Mouse (Mus musculus): ENCODE data around the gene Myocd. TPM values are rescaled to one million over a fixed set of nuclear protein-coding genes. Genes with fewer than 3 reads are reported as not detected.

The Myocd gene
- polyA plus RNA-seq, 1 experiment = 2.0 TPM

DNA sequence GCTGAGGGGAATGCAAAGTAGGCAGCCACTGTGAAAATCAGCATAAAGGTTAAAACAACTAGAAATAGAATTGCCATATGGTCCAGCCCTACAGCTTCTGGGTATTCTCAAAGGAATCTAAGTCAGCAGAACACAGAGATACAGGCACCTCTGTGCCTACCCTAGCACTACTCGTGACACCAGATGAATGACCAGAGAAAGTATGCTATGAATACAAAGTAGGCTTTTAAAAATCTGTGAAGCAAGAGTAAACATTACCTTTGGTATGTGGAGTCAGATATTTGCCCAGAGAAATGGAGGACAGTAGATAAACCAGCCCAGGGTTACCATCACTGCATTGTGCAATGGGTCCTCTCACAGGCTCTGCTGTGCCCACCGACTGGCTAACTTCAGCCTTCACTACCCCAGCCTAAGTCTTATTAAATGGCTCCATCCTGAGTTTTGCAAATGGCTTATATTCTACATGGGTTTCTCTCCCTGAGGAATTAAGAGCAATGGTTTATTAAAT lies 132.6 kb downstream of the Myocd start:
- Histone ChIP-seq H3K4me3 (ENCODE audit: control insufficient read depth, insufficient read depth, low read length) (no peak overlapping the region), H3K4me1 (replicated peaks; ENCODE audit: control insufficient read depth, insufficient read depth, low read length) (no peaks in the 10 kb centered on the region), H3K27me3 (ENCODE audit: control insufficient read depth, insufficient read depth, low read length) (no peaks in the 10 kb centered on the region), H3K27ac (ENCODE audit: control insufficient read depth, insufficient read depth, low read length) (no peak overlapping the region), H3K36me3 (ENCODE audit: control insufficient read depth, insufficient read depth, low read length) (no peaks in the 10 kb centered on the region)
- DNase-seq = no peak
- TF ChIP-seq POLR2A (IDR thresholded peaks at IDR 0.05; ENCODE audit: control insufficient read depth, extremely low read depth, insufficient read depth, low read length, poor library complexity) = no peak
- WGBS = 95% methylated on average over 2 of the region's 2 CpGs

GRCm38 (mm10) chr11:65135251-65135739 lies 134.5 kb downstream of the Myocd start:
- Histone ChIP-seq H3K27me3 (ENCODE audit: control insufficient read depth, insufficient read depth, low read length) (no peaks in the 10 kb centered on the region), H3K27ac (ENCODE audit: control insufficient read depth, insufficient read depth, low read length) (no peak overlapping the region), H3K4me1 (replicated peaks; ENCODE audit: control insufficient read depth, insufficient read depth, low read length) (no peaks in the 10 kb centered on the region), H3K36me3 (ENCODE audit: control insufficient read depth, insufficient read depth, low read length) (no peaks in the 10 kb centered on the region), H3K4me3 (ENCODE audit: control insufficient read depth, insufficient read depth, low read length) (no peak overlapping the region)
- DNase-seq = no peak
- WGBS = 87% methylated on average over 8 of the region's 8 CpGs
- no peak for TF ChIP-seq POLR2A (IDR thresholded peaks at IDR 0.05; ENCODE audit: control insufficient read depth, extremely low read depth, insufficient read depth, low read length, poor library complexity)
- no peak for TF ChIP-seq CTCF (IDR thresholded peaks at IDR 0.05; ENCODE audit: borderline replicate concordance, control insufficient read depth, extremely low read depth, insufficient read depth, low read length, poor library complexity)

GRCm38 (mm10) chr11:65133661-65134060 lies 136.1 kb downstream of the Myocd start:
- Histone ChIP-seq H3K4me3 (ENCODE audit: control insufficient read depth, insufficient read depth, low read length) (no peak overlapping the region), H3K4me1 (replicated peaks; ENCODE audit: control insufficient read depth, insufficient read depth, low read length) (no peaks in the 10 kb centered on the region), H3K36me3 (ENCODE audit: control insufficient read depth, insufficient read depth, low read length) (no peaks in the 10 kb centered on the region), H3K27ac (ENCODE audit: control insufficient read depth, insufficient read depth, low read length) (no peak overlapping the region), H3K27me3 (ENCODE audit: control insufficient read depth, insufficient read depth, low read length) (no peaks in the 10 kb centered on the region)
- TF ChIP-seq CTCF (IDR thresholded peaks at IDR 0.05; ENCODE audit: borderline replicate concordance, control insufficient read depth, extremely low read depth, insufficient read depth, low read length, poor library complexity) = no peak
- no peak for TF ChIP-seq POLR2A (IDR thresholded peaks at IDR 0.05; ENCODE audit: control insufficient read depth, extremely low read depth, insufficient read depth, low read length, poor library complexity)
- DNase-seq = no peak
- 84% methylated on average over 4 of the region's 4 CpGs for WGBS

GRCm38 (mm10) chr11:65129110-65129509 lies 140.7 kb downstream of the Myocd start:
- Histone ChIP-seq H3K27me3 (ENCODE audit: control insufficient read depth, insufficient read depth, low read length) (no peaks in the 10 kb centered on the region), H3K27ac (ENCODE audit: control insufficient read depth, insufficient read depth, low read length) (no peak overlapping the region), H3K36me3 (ENCODE audit: control insufficient read depth, insufficient read depth, low read length) (no peaks in the 10 kb centered on the region), H3K4me3 (ENCODE audit: control insufficient read depth, insufficient read depth, low read length) (no peak overlapping the region), H3K4me1 (replicated peaks; ENCODE audit: control insufficient read depth, insufficient read depth, low read length) (no peaks in the 10 kb centered on the region)
- no peak for TF ChIP-seq POLR2A (IDR thresholded peaks at IDR 0.05; ENCODE audit: control insufficient read depth, extremely low read depth, insufficient read depth, low read length, poor library complexity)
- TF ChIP-seq CTCF (IDR thresholded peaks at IDR 0.05; ENCODE audit: borderline replicate concordance, control insufficient read depth, extremely low read depth, insufficient read depth, low read length, poor library complexity) = no peak
- WGBS = 84% methylated on average over 4 of the region's 4 CpGs
- no peak for DNase-seq

- Histone ChIP-seq H3K4me3 (ENCODE audit: control insufficient read depth, insufficient read depth, low read length) (no peak overlapping the region), H3K4me1 (replicated peaks; ENCODE audit: control insufficient read depth, insufficient read depth, low read length) (no peaks in the 10 kb centered on the region), H3K27ac (ENCODE audit: control insufficient read depth, insufficient read depth, low read length) (no peak overlapping the region), H3K27me3 (ENCODE audit: control insufficient read depth, insufficient read depth, low read length) (no peaks in the 10 kb centered on the region), H3K36me3 (ENCODE audit: control insufficient read depth, insufficient read depth, low read length) (no peaks in the 10 kb centered on the region)
- DNase-seq = no peak
- 70% methylated on average over 4 of the region's 4 CpGs for WGBS
- no peak for TF ChIP-seq CTCF (IDR thresholded peaks at IDR 0.05; ENCODE audit: borderline replicate concordance, control insufficient read depth, extremely low read depth, insufficient read depth, low read length, poor library complexity)
- no peak for TF ChIP-seq POLR2A (IDR thresholded peaks at IDR 0.05; ENCODE audit: control insufficient read depth, extremely low read depth, insufficient read depth, low read length, poor library complexity)
Measured at GRCm38 (mm10) chr11:65128666-65129065, 141.1 kb downstream of the Myocd start.

GRCm38 (mm10) chr11:65126566-65126965 lies 143.2 kb downstream of the Myocd start:
- no peaks in the 10 kb centered on the region for H3K27me3 ChIP-seq (ENCODE audit: control insufficient read depth, insufficient read depth, low read length)
- WGBS = 88% methylated on average over 9 of the region's 9 CpGs
- H3K4me1 ChIP-seq (replicated peaks; ENCODE audit: control insufficient read depth, insufficient read depth, low read length) = no peaks in the 10 kb centered on the region
- DNase-seq = no peak
- TF ChIP-seq CTCF (IDR thresholded peaks at IDR 0.05; ENCODE audit: borderline replicate concordance, control insufficient read depth, extremely low read depth, insufficient read depth, low read length, poor library complexity) (no peak), POLR2A (IDR thresholded peaks at IDR 0.05; ENCODE audit: control insufficient read depth, extremely low read depth, insufficient read depth, low read length, poor library complexity) (no peak)
- no peak overlapping the region for H3K27ac ChIP-seq (ENCODE audit: control insufficient read depth, insufficient read depth, low read length)
- H3K4me3 ChIP-seq (ENCODE audit: control insufficient read depth, insufficient read depth, low read length) = no peak overlapping the region
- H3K36me3 ChIP-seq (ENCODE audit: control insufficient read depth, insufficient read depth, low read length) = no peaks in the 10 kb centered on the region

Other genes starting within 250 kb of the Myocd start
- not detected in 2 replicates for gene 1700086D15Rik, start 110.1 kb downstream of the Myocd start, polyA plus RNA-seq (2012; rRNA removed)
- gene Arhgap44, start 107.0 kb downstream of the Myocd start, polyA plus RNA-seq (2012; rRNA removed) = 5.5 and 6.7 TPM in 2 replicates